Mouse (Mus musculus) lung, postnatal 0 days (tissue): Measurements from ENCODE around the gene Stxbp5. TPM values are rescaled to one million over a fixed set of nuclear protein-coding genes. Genes with fewer than 3 reads are reported as not detected.

Experiments
- ATAC-seq: fragments of 200-750 bp; cut with Nextera tagmentation; 2 replicates; pipeline ENCODE4 v1.8.0; 2017; ENCODE audit warnings: moderate library complexity
- DNase-seq: peaks from one replicate; pipeline ENCODE4 v3.0.0-alpha.2; 2016; ENCODE audit warnings: low spot score
- H3K27ac ChIP-seq: fragments of 300-500 bp; sonication (generic); 2 replicates; pipeline ENCODE4 v1.5.1; 2014; ENCODE audit warnings: antibody characterized with exemption, mild to moderate bottlenecking, low read length, mixed read lengths
- H3K27me3 ChIP-seq: fragments of 300-500 bp; sonication (generic); replicated peaks from 2 replicates; pipeline ENCODE4 v1.6.1; 2014; ENCODE audit warnings: low read length, mixed read lengths; ENCODE audit not compliant: insufficient read depth
- H3K36me3 ChIP-seq: fragments of 300-500 bp; sonication (generic); 2 replicates; pipeline ENCODE4 v1.6.1; 2014; ENCODE audit warnings: low read length, mixed read lengths; ENCODE audit not compliant: insufficient read depth
- H3K4me1 ChIP-seq: fragments of 300-500 bp; sonication (generic); 2 replicates; pipeline ENCODE4 v1.6.1; 2014; ENCODE audit warnings: antibody characterized with exemption, low read depth, low read length, mixed read lengths; ENCODE audit not compliant: insufficient read depth
- H3K4me2 ChIP-seq: fragments of 300-500 bp; sonication (generic); replicated peaks from 2 replicates; pipeline ENCODE4 v1.6.1; 2014; ENCODE audit warnings: low read depth, mild to moderate bottlenecking, low read length, moderate library complexity, mixed read lengths
- H3K4me3 ChIP-seq: fragments of 300-500 bp; sonication (generic); 2 replicates; pipeline ENCODE4 v1.5.1; 2014; ENCODE audit warnings: low read depth, low read length
- H3K9ac ChIP-seq: fragments of 300-500 bp; sonication (generic); replicated peaks from 2 replicates; pipeline ENCODE4 v1.6.1; 2014; ENCODE audit warnings: low read depth, mild to moderate bottlenecking
- H3K9me3 ChIP-seq: fragments of 300-500 bp; sonication (generic); 2 replicates; pipeline ENCODE4 v1.6.1; 2016; ENCODE audit warnings: low read length, mixed read lengths
- CTCF ChIP-seq: IDR thresholded peaks from 2 replicates; pipeline ENCODE4 v1.5.1; 2016; ENCODE audit warnings: antibody characterized with exemption, mild to moderate bottlenecking
- EP300 ChIP-seq: IDR thresholded peaks from 2 replicates; pipeline ENCODE4 v1.6.1; 2016; ENCODE audit warnings: antibody characterized with exemption, mild to moderate bottlenecking, control low read depth
- WGBS: fragments of 180-500 bp; shearing (Covaris S2); extraction: QIAGEN DNeasy Blood & Tissue Kit; methylation state at CpG from one replicate; pipeline ENCODE4 v1.1.7; 2014; 5-methylcytosine and 5-hydroxymethylcytosine counted together
- polyA plus RNA-seq: library from polyadenylated mRNA; unstranded; fragments of >200 nt; fragmentation: Nextera tagmentation; extraction: Ambion mirVana; gene quantifications from 2 replicates; pipeline ENCODE4 v1.2.1, GENCODE M21; 2015

Stxbp5 gene
- polyA plus RNA-seq, 1 experiment from 2014 or later: 3.0 TPM

DNA sequence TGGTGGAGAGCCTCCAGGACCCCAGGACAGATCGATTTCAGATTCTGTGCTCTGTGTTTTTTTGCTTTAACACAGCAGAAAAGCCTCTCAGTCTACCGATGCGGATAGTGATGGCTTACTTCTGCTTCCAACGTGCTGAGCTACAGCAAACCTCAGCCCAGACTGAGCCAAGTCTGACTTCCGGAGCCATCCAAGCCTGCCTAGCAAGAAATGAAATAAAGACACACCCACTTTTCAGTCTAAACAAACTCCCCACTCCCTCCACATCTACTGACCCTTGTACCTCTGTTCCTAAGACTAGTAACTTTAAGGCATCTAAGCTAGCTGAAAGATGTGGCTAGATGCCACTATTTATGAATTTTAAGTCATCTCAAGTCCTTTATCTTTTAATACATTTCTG is 182.8 kb downstream of the Stxbp5 start:
- no peak overlapping the region for H3K27ac ChIP-seq
- H3K9ac ChIP-seq: no peak overlapping the region
- no peak overlapping the region for H3K4me2 ChIP-seq
- H3K4me3 ChIP-seq: no peak overlapping the region
- DNase-seq (no peak), ATAC-seq (no peak)
- WGBS: 45% methylated on average over 5 of the region's 5 CpGs
- no peaks in the 10 kb centered on the region for H3K27me3 ChIP-seq
- H3K9me3 ChIP-seq: no peaks in the 10 kb centered on the region
- no peaks in the 10 kb centered on the region for H3K4me1 ChIP-seq
- H3K36me3 ChIP-seq: no peaks in the 10 kb centered on the region
- no peak for TF ChIP-seq EP300
- TF ChIP-seq CTCF: no peak

Other genes starting within 250 kb of the Stxbp5 start
- gene Samd5, start 225.9 kb downstream of the Stxbp5 start, polyA plus RNA-seq: 6.2 and 7.1 TPM in 2 replicates